Mouse (Mus musculus) forebrain, embryonic 13.5 days (tissue): ENCODE measurements around the gene Bloc1s3. TPM values are rescaled to one million over a fixed set of nuclear protein-coding genes. Genes with fewer than 3 reads are reported as not detected.

Source experiments
- ATAC-seq: fragments of 200-750 bp; cut with Nextera tagmentation; 2 replicates; pipeline ENCODE4 v1.8.0; 2017
- H3K27ac ChIP-seq: fragments of 300-500 bp; sonication (generic); 2 replicates; pipeline ENCODE4 v1.5.1; 2015; ENCODE audit warnings: inconsistent platforms, mild to moderate bottlenecking, moderate library complexity
- H3K27me3 ChIP-seq: fragments of 300-500 bp; sonication (generic); 2 replicates; pipeline ENCODE4 v1.6.1; 2015; ENCODE audit warnings: mild to moderate bottlenecking, inconsistent platforms
- H3K36me3 ChIP-seq: fragments of 300-500 bp; sonication (generic); 2 replicates; pipeline ENCODE4 v1.6.1; 2015; ENCODE audit warnings: mild to moderate bottlenecking, inconsistent platforms; ENCODE audit not compliant: poor library complexity, severe bottlenecking
- H3K4me1 ChIP-seq: fragments of 300-500 bp; sonication (generic); 2 replicates; pipeline ENCODE4 v1.6.1; 2015; ENCODE audit warnings: inconsistent platforms
- H3K4me2 ChIP-seq: fragments of 300-500 bp; sonication (generic); 2 replicates; pipeline ENCODE4 v1.6.1; 2015; ENCODE audit warnings: inconsistent platforms, mild to moderate bottlenecking, moderate library complexity
- H3K4me3 ChIP-seq: fragments of 300-500 bp; sonication (generic); 2 replicates; pipeline ENCODE4 v1.5.1; 2015; ENCODE audit warnings: mild to moderate bottlenecking, inconsistent platforms
- H3K9ac ChIP-seq: fragments of 300-500 bp; sonication (generic); 2 replicates; pipeline ENCODE4 v1.6.1; 2015; ENCODE audit warnings: mild to moderate bottlenecking, inconsistent platforms
- H3K9me3 ChIP-seq: fragments of 300-500 bp; sonication (generic); replicated peaks from 2 replicates; pipeline ENCODE4 v1.6.1; 2016; ENCODE audit warnings: inconsistent platforms
- WGBS: fragments of 180-500 bp; shearing (Covaris S2); methylation state at CpG from one replicate; pipeline ENCODE4 v1.1.7; 2015; 5-methylcytosine and 5-hydroxymethylcytosine counted together
- polyA plus RNA-seq: library from polyadenylated mRNA; unstranded; fragments of >200 nt; fragmentation: Nextera tagmentation; extraction: Ambion mirVana; gene quantifications from 2 replicates; pipeline ENCODE4 v1.2.1, GENCODE M21; 2015

Bloc1s3 gene
- polyA plus RNA-seq, 1 experiment from 2014 or later, result 3.3 TPM

- Histone ChIP-seq H3K4me1 (peaks cover 6% of the 10 kb centered on the region; the same call in 1 of the 2 replicates), H3K27me3 (peaks cover 28% of the 10 kb centered on the region), H3K4me2 (no peak overlapping the region), H3K9me3 (no peaks in the 10 kb centered on the region), H3K36me3 (no peaks in the 10 kb centered on the region), H3K27ac (no peak overlapping the region), H3K4me3 (no peak overlapping the region), H3K9ac (no peak overlapping the region)
- 80% methylated on average over 20 of the region's 20 CpGs for WGBS
- ATAC-seq, result no peak
Measured at GRCm38 (mm10) chr7:19495521-19496213, 12.5 kb downstream of the Bloc1s3 start.

GRCm38 (mm10) chr7:19494751-19495474, 13.3 kb downstream of the Bloc1s3 start:
- Histone ChIP-seq H3K27ac (no peak overlapping the region), H3K9ac (no peak overlapping the region), H3K36me3 (no peaks in the 10 kb centered on the region), H3K9me3 (no peaks in the 10 kb centered on the region), H3K27me3 (peaks cover 35% of the 10 kb centered on the region), H3K4me1 (peaks cover 6% of the 10 kb centered on the region; the same call in 1 of the 2 replicates), H3K4me3 (no peak overlapping the region), H3K4me2 (no peak overlapping the region)
- 83% methylated on average over 25 of the region's 25 CpGs for WGBS
- ATAC-seq, result no peak

GRCm38 (mm10) chr7:19491731-19492130, 16.4 kb downstream of the Bloc1s3 start:
- 2% methylated on average over 26 of the region's 26 CpGs for WGBS
- no peak overlapping the region for H3K27ac ChIP-seq
- H3K36me3 ChIP-seq, result no peaks in the 10 kb centered on the region
- peak overlapping the region; percentile 50; the same call in 1 of the 2 replicates for H3K9ac ChIP-seq
- H3K4me1 ChIP-seq, result peaks cover 13% of the 10 kb centered on the region
- no peak for ATAC-seq
- no peaks in the 10 kb centered on the region for H3K9me3 ChIP-seq
- no peak overlapping the region; the same call in 1 of the 2 replicates for H3K4me3 ChIP-seq
- H3K27me3 ChIP-seq, result peaks cover 65% of the 10 kb centered on the region
- H3K4me2 ChIP-seq, result peak overlapping the region; percentile 44

- peak overlapping the region; percentile 44 for H3K4me2 ChIP-seq
Measured at GRCm38 (mm10) chr7:19489525-19489924, 18.6 kb downstream of the Bloc1s3 start.

GRCm38 (mm10) chr7:19486549-19486948, 21.6 kb downstream of the Bloc1s3 start:
- Histone ChIP-seq H3K4me3 (no peak overlapping the region), H3K36me3 (no peaks in the 10 kb centered on the region), H3K27me3 (peaks cover 61% of the 10 kb centered on the region), H3K9ac (no peak overlapping the region), H3K9me3 (no peaks in the 10 kb centered on the region), H3K4me2 (no peak overlapping the region), H3K27ac (no peak overlapping the region), H3K4me1 (peaks cover 7% of the 10 kb centered on the region)
- 90% methylated on average over 7 of the region's 7 CpGs for WGBS
- ATAC-seq, result no peak

More at GRCm38 (mm10) chr7:19489525-19489924, 18.6 kb downstream of the Bloc1s3 start:
- Histone ChIP-seq H3K9me3 (no peaks in the 10 kb centered on the region), H3K27me3 (peaks cover 73% of the 10 kb centered on the region), H3K9ac (peak overlapping the region; percentile 45; the same call in 1 of the 2 replicates), H3K27ac (no peak overlapping the region), H3K4me3 (peak overlapping the region; percentile 27), H3K4me1 (peaks cover 13% of the 10 kb centered on the region), H3K36me3 (no peaks in the 10 kb centered on the region)
- WGBS, result 2% methylated on average over 31 of the region's 31 CpGs
- ATAC-seq, result peak; percentile 24; the same call in 1 of the 2 replicates

- H3K36me3 ChIP-seq, result no peaks in the 10 kb centered on the region
- H3K27ac ChIP-seq, result no peak overlapping the region
- peaks cover 50% of the 10 kb centered on the region for H3K27me3 ChIP-seq
- WGBS, result 85% methylated on average over 1 of the region's 1 CpGs
- no peak overlapping the region for H3K4me3 ChIP-seq
- H3K9ac ChIP-seq, result no peak overlapping the region
- H3K4me2 ChIP-seq, result no peak overlapping the region
- H3K4me1 ChIP-seq, result peaks cover 7% of the 10 kb centered on the region
- no peak for ATAC-seq
- no peaks in the 10 kb centered on the region for H3K9me3 ChIP-seq
Measured at GRCm38 (mm10) chr7:19485488-19485887, 22.7 kb downstream of the Bloc1s3 start.

- Histone ChIP-seq H3K9ac (no peak overlapping the region), H3K4me3 (no peak overlapping the region), H3K4me1 (no peaks in the 10 kb centered on the region), H3K9me3 (no peaks in the 10 kb centered on the region), H3K4me2 (no peak overlapping the region), H3K27me3 (peaks cover 40% of the 10 kb centered on the region), H3K36me3 (no peaks in the 10 kb centered on the region), H3K27ac (no peak overlapping the region)
- no peak for ATAC-seq
- WGBS, result 80% methylated on average over 8 of the region's 8 CpGs
Measured at GRCm38 (mm10) chr7:19483281-19483680, 24.9 kb downstream of the Bloc1s3 start.

- no peak overlapping the region for H3K27ac ChIP-seq
- peaks cover 61% of the 10 kb centered on the region for H3K27me3 ChIP-seq
- H3K36me3 ChIP-seq, result no peaks in the 10 kb centered on the region
- no peak for ATAC-seq
- no peaks in the 10 kb centered on the region for H3K9me3 ChIP-seq
- H3K4me3 ChIP-seq, result no peak overlapping the region
- H3K4me1 ChIP-seq, result peaks cover 8% of the 10 kb centered on the region
- 32% methylated on average over 14 of the region's 14 CpGs for WGBS
- H3K4me2 ChIP-seq, result no peak overlapping the region
- no peak overlapping the region; the same call in 1 of the 2 replicates for H3K9ac ChIP-seq
Measured at GRCm38 (mm10) chr7:19477624-19478384, 30.4 kb downstream of the Bloc1s3 start.

- Histone ChIP-seq H3K9me3 (no peaks in the 10 kb centered on the region), H3K9ac (no peak overlapping the region), H3K4me1 (peaks cover 8% of the 10 kb centered on the region), H3K4me3 (no peak overlapping the region), H3K27ac (no peak overlapping the region), H3K36me3 (no peaks in the 10 kb centered on the region), H3K27me3 (peaks cover 69% of the 10 kb centered on the region), H3K4me2 (no peak overlapping the region)
- 76% methylated on average over 2 of the region's 2 CpGs for WGBS
- ATAC-seq, result no peak
Measured at GRCm38 (mm10) chr7:19477084-19477483, 31.1 kb downstream of the Bloc1s3 start.

- peak overlapping the region; percentile 76 for H3K4me2 ChIP-seq
- H3K36me3 ChIP-seq, result no peaks in the 10 kb centered on the region
- WGBS, result under 1% methylated on average over 51 of the region's 89 CpGs
- ATAC-seq, result peak; percentile 87
- peaks cover 90% of the 10 kb centered on the region for H3K27me3 ChIP-seq
- H3K9me3 ChIP-seq, result no peaks in the 10 kb centered on the region
- no peak overlapping the region; the same call in 1 of the 2 replicates for H3K27ac ChIP-seq
- H3K4me3 ChIP-seq, result peak overlapping the region; percentile 51
- H3K9ac ChIP-seq, result peak overlapping the region; percentile 61
- H3K4me1 ChIP-seq, result peaks cover 8% of the 10 kb centered on the region
Measured at GRCm38 (mm10) chr7:19473875-19474443, 34.2 kb downstream of the Bloc1s3 start.

- Histone ChIP-seq H3K9me3 (no peaks in the 10 kb centered on the region), H3K4me3 (no peak overlapping the region), H3K4me2 (no peak overlapping the region), H3K36me3 (no peaks in the 10 kb centered on the region), H3K4me1 (peaks cover 8% of the 10 kb centered on the region), H3K9ac (no peak overlapping the region), H3K27ac (no peak overlapping the region), H3K27me3 (peaks cover 91% of the 10 kb centered on the region)
- 36% methylated on average over 4 of the region's 4 CpGs for WGBS
- ATAC-seq, result no peak
Measured at GRCm38 (mm10) chr7:19472403-19472802, 35.8 kb downstream of the Bloc1s3 start.
